Mouse (Mus musculus): ENCODE data around the gene Dennd1a.

The Dennd1a gene

GRCm38 (mm10) chr2:37855226-37855625, 432.0 kb downstream of the Dennd1a start:
- DNase-seq, result no peak

- DNase-seq, result no peak
Measured at GRCm38 (mm10) chr2:37853878-37854435, 433.2 kb downstream of the Dennd1a start.

GRCm38 (mm10) chr2:37850626-37851025, 436.6 kb downstream of the Dennd1a start:
- DNase-seq, result no peak

- no peak for DNase-seq
Measured at GRCm38 (mm10) chr2:37849357-37849756, 437.8 kb downstream of the Dennd1a start.

GRCm38 (mm10) chr2:37842719-37843118, 444.5 kb downstream of the Dennd1a start:
- DNase-seq, result no peak

GRCm38 (mm10) chr2:37842151-37842569, 445.0 kb downstream of the Dennd1a start:
- no peak for DNase-seq

GRCm38 (mm10) chr2:37839922-37840321, 447.3 kb downstream of the Dennd1a start:
- DNase-seq, result no peak

- DNase-seq, result no peak
Measured at GRCm38 (mm10) chr2:37838202-37838984, 448.8 kb downstream of the Dennd1a start.

- DNase-seq, result no peak
Measured at GRCm38 (mm10) chr2:37837542-37837941, 449.6 kb downstream of the Dennd1a start.

- DNase-seq, result no peak
Measured at GRCm38 (mm10) chr2:37836926-37837325, 450.3 kb downstream of the Dennd1a start.

GRCm38 (mm10) chr2:37832253-37832652, 454.9 kb downstream of the Dennd1a start:
- DNase-seq, result no peak

GRCm38 (mm10) chr2:37829758-37830275, 457.4 kb downstream of the Dennd1a start:
- peak in 1 of 2 experiments; percentile 19 for DNase-seq

- no peak for DNase-seq
Measured at GRCm38 (mm10) chr2:37823826-37824225, 463.4 kb downstream of the Dennd1a start.

GRCm38 (mm10) chr2:37822122-37822521, 465.1 kb downstream of the Dennd1a start:
- DNase-seq, result no peak

- DNase-seq, result no peak
Measured at GRCm38 (mm10) chr2:37819526-37820152, 467.6 kb downstream of the Dennd1a start.

- DNase-seq, result no peak
Measured at GRCm38 (mm10) chr2:37818761-37819525, 468.2 kb downstream of the Dennd1a start.

- DNase-seq, result peak; percentile 43 to 61
Measured at GRCm38 (mm10) chr2:37815676-37816075, 471.5 kb downstream of the Dennd1a start.

GRCm38 (mm10) chr2:37814820-37815361, 472.3 kb downstream of the Dennd1a start:
- no peak for DNase-seq

GRCm38 (mm10) chr2:37812401-37812800, 474.8 kb downstream of the Dennd1a start:
- no peak for DNase-seq

GRCm38 (mm10) chr2:37811682-37812081, 475.5 kb downstream of the Dennd1a start:
- no peak for DNase-seq

- peak; percentile 40 to 48 for DNase-seq
Measured at GRCm38 (mm10) chr2:37802610-37803212, 484.5 kb downstream of the Dennd1a start.

GRCm38 (mm10) chr2:37801687-37802086, 485.5 kb downstream of the Dennd1a start:
- DNase-seq, result no peak

Measured in thymus, postnatal 36 days (tissue).